Mouse (Mus musculus): ENCODE data around the gene Olfr1377. TPM values are rescaled to one million over a fixed set of nuclear protein-coding genes. Genes with fewer than 3 reads are reported as not detected.
"Not testable (repeated sequence)": the region's sequence is repeated elsewhere in the genome, so short reads cannot be mapped to it uniquely, and the experiment has no call there.

Olfr1377 gene
- polyA plus RNA-seq, 1 experiment, result not detected

DNA sequence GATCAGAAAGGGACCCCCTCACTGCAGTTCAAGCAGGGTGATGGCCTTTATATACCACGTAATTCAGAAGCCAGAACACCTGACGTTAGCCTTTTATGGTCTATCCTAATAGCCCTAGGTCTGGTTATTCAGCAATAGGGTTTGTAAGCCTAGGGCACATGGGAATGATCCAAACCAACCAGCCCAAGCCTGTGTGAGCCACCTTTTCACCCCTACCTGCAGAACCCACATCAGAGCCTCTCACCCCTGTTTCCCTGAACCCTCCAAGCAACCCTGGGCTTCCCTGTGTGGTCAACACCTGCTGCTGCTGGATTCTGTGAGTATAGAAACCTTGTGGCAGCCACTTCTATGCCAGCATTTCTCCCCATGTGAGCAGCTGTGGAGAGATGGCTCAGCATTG, 48.5 kb downstream of the Olfr1377 start:
- TF ChIP-seq POLR2A (IDR thresholded peaks at IDR 0.05; ENCODE audit: borderline replicate concordance, control insufficient read depth, low read depth, low read length) (no peak), CTCF (IDR thresholded peaks at IDR 0.05; ENCODE audit: control insufficient read depth, insufficient read depth, low read length) (no peak)
- Histone ChIP-seq H3K4me3 (replicated peaks; ENCODE audit: control insufficient read depth, low read depth, low read length) (no peak overlapping the region), H3K27ac (ENCODE audit: control insufficient read depth, insufficient read depth, low read depth, low read length, poor library complexity) (no peak overlapping the region), H3K4me1 (ENCODE audit: control insufficient read depth, insufficient read depth, low read length) (no peaks in the 10 kb centered on the region)
- 63% methylated on average over 2 of the region's 2 CpGs for WGBS

DNA sequence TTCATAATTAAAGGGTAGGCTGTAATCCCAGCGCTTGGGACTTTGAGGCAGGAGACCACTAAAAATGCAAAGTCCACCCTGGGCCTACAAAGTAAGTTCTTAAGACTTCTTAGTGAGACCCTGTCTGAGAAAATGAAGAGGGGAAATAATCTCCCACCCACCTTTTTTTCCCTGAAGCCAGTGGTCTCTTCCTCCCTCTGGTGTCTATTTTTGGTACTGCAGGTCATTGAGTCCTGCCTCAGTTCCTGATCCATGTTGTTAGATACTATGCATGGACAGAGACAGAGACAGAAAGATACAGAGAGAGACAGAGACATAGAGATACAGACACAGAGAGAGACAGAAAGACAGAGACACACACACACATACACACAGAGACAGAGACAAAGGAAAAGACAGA, 51.1 kb downstream of the Olfr1377 start:
- TF ChIP-seq POLR2A (IDR thresholded peaks at IDR 0.05; ENCODE audit: borderline replicate concordance, control insufficient read depth, low read depth, low read length) (no peak), CTCF (IDR thresholded peaks at IDR 0.05; ENCODE audit: control insufficient read depth, insufficient read depth, low read length) (no peak)
- Histone ChIP-seq H3K4me3 (replicated peaks; ENCODE audit: control insufficient read depth, low read depth, low read length) (no peak overlapping the region), H3K4me1 (ENCODE audit: control insufficient read depth, insufficient read depth, low read length) (no peaks in the 10 kb centered on the region), H3K27ac (ENCODE audit: control insufficient read depth, insufficient read depth, low read depth, low read length, poor library complexity) (no peak overlapping the region)
- WGBS, result 23% methylated on average over 1 of the region's 1 CpGs

DNA sequence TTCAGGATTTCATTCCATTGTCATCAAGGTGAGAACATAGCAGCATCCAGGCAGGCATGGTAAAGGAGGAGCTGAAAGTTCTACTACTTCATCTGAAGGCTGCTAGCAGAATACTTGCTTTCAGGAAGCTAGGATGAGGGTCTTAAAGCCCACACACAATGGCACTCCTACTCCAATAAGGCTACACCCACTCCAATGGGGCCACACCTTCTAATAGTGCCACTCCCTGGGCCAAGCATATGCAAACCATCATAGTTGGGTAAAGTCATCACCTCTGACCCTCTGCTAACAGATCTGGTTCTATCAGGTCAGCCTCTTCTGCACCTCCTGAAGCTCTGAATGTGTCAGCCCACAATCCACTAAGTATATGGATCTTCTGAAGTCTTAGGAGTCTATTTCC, 52.4 kb downstream of the Olfr1377 start:
- not testable (repeated sequence) for H3K27ac ChIP-seq (ENCODE audit: control insufficient read depth, insufficient read depth, low read depth, low read length, poor library complexity); H3K4me3 ChIP-seq (replicated peaks; ENCODE audit: control insufficient read depth, low read depth, low read length); H3K4me1 ChIP-seq (ENCODE audit: control insufficient read depth, insufficient read depth, low read length)

DNA sequence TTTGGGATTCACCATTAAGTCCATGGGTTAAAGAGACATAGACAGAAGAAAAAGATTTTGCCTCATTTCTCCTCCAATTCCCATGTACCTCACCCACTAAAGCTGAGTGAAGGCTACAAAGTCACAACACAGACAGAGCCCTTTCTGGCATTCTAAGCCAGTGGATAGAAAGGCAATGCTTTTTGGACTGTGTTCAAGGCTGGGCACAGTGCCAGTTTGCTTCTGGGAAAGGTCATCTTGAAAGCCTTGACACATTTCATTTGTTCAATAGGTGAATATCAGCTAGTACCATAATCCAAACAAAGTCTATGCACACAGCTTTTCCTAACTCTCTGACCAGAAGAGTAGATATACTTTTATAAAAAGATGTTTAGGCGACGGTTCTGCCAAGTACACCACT, 54.2 kb downstream of the Olfr1377 start:
- 82% methylated on average over 2 of the region's 2 CpGs for WGBS
- Histone ChIP-seq H3K4me3 (replicated peaks; ENCODE audit: control insufficient read depth, low read depth, low read length) (no peak overlapping the region), H3K27ac (ENCODE audit: control insufficient read depth, insufficient read depth, low read depth, low read length, poor library complexity) (no peak overlapping the region), H3K4me1 (ENCODE audit: control insufficient read depth, insufficient read depth, low read length) (no peaks in the 10 kb centered on the region)
- TF ChIP-seq POLR2A (IDR thresholded peaks at IDR 0.05; ENCODE audit: borderline replicate concordance, control insufficient read depth, low read depth, low read length), result no peak
- TF ChIP-seq CTCF (IDR thresholded peaks at IDR 0.05; ENCODE audit: control insufficient read depth, insufficient read depth, low read length), result no peak

Other genes with a start within 250 kb of the Olfr1377 start
- 0.61 and 0.65 TPM in 2 replicates for gene Zfp354c, start 154.2 kb upstream of the Olfr1377 start, polyA plus RNA-seq (2011; ENCODE audit: insufficient read depth, insufficient read length, low replicate concordance, missing spikeins)
- not detected in 2 replicates for gene Zfp879, start 140.4 kb upstream of the Olfr1377 start, polyA plus RNA-seq (2011; ENCODE audit: insufficient read depth, insufficient read length, low replicate concordance, missing spikeins)
- 0.59 TPM in 1 of 2 replicates, not detected in the other for gene Grm6, start 131.3 kb upstream of the Olfr1377 start, polyA plus RNA-seq (2011; ENCODE audit: insufficient read depth, insufficient read length, low replicate concordance, missing spikeins)
- gene Zfp454, start 94.3 kb upstream of the Olfr1377 start, polyA plus RNA-seq (2011; ENCODE audit: insufficient read depth, insufficient read length, low replicate concordance, missing spikeins), result not detected in 2 replicates
- 0.55 and 0.70 TPM in 2 replicates for gene Zfp2, start 65.8 kb upstream of the Olfr1377 start, polyA plus RNA-seq (2011; ENCODE audit: insufficient read depth, insufficient read length, low replicate concordance, missing spikeins)
- not detected in 2 replicates for gene Zfp354b, start 50.3 kb upstream of the Olfr1377 start, polyA plus RNA-seq (2011; ENCODE audit: insufficient read depth, insufficient read length, low replicate concordance, missing spikeins)
- gene 4933414I15Rik, start 38.2 kb upstream of the Olfr1377 start, polyA plus RNA-seq (2011; ENCODE audit: insufficient read depth, insufficient read length, low replicate concordance, missing spikeins), result not detected in 2 replicates
- gene Prop1, start 28.2 kb upstream of the Olfr1377 start, polyA plus RNA-seq (2011; ENCODE audit: insufficient read depth, insufficient read length, low replicate concordance, missing spikeins), result not detected in 2 replicates
- gene Olfr1378, start 15.4 kb upstream of the Olfr1377 start, polyA plus RNA-seq (2011; ENCODE audit: insufficient read depth, insufficient read length, low replicate concordance, missing spikeins), result not detected in 2 replicates
- not detected in 2 replicates for gene Olfr51, start 21.6 kb downstream of the Olfr1377 start, polyA plus RNA-seq (2011; ENCODE audit: insufficient read depth, insufficient read length, low replicate concordance, missing spikeins)
- gene Olfr54, start 32.3 kb downstream of the Olfr1377 start, polyA plus RNA-seq (2011; ENCODE audit: insufficient read depth, insufficient read length, low replicate concordance, missing spikeins), result not detected in 2 replicates
- not detected in 2 replicates for gene Olfr1375, start 66.1 kb downstream of the Olfr1377 start, polyA plus RNA-seq (2011; ENCODE audit: insufficient read depth, insufficient read length, low replicate concordance, missing spikeins)
- 0.45 and 0.80 TPM in 2 replicates for gene Zfp354a, start 77.3 kb downstream of the Olfr1377 start, polyA plus RNA-seq (2011; ENCODE audit: insufficient read depth, insufficient read length, low replicate concordance, missing spikeins)
- not detected in 2 replicates for gene Gm12569, start 238.5 kb downstream of the Olfr1377 start, polyA plus RNA-seq (2011; ENCODE audit: insufficient read depth, insufficient read length, low replicate concordance, missing spikeins)

Data from bone marrow, adult 2 months (tissue).